Mouse (Mus musculus): Measurements from ENCODE around the gene Ankrd22. TPM values are rescaled to one million over a fixed set of nuclear protein-coding genes. Genes with fewer than 3 reads are reported as not detected.

Ankrd22 gene
- polyA plus RNA-seq, 1 experiment from 2014 or later = not detected

Other genes starting within 250 kb of the Ankrd22 start
- gene Lipf, start 204.9 kb downstream of the Ankrd22 start, polyA plus RNA-seq (2015; fragmentation: Nextera tagmentation; extraction: Ambion mirVana) = not detected in 2 replicates
- gene Lipk, start 157.8 kb downstream of the Ankrd22 start, polyA plus RNA-seq (2015; fragmentation: Nextera tagmentation; extraction: Ambion mirVana) = not detected in 2 replicates
- gene Lipn, start 98.7 kb downstream of the Ankrd22 start, polyA plus RNA-seq (2015; fragmentation: Nextera tagmentation; extraction: Ambion mirVana) = not detected in 2 replicates
- not detected in 2 replicates for gene Lipm, start 65.1 kb downstream of the Ankrd22 start, polyA plus RNA-seq (2015; fragmentation: Nextera tagmentation; extraction: Ambion mirVana)
- 2.9 and 3.8 TPM in 2 replicates for gene Stambpl1, start 26.2 kb upstream of the Ankrd22 start, polyA plus RNA-seq (2015; fragmentation: Nextera tagmentation; extraction: Ambion mirVana)
- gene Acta2, start 89.5 kb upstream of the Ankrd22 start, polyA plus RNA-seq (2015; fragmentation: Nextera tagmentation; extraction: Ambion mirVana) = 4.4 and 6.2 TPM in 2 replicates
- 0.19 and 0.40 TPM in 2 replicates for gene Fas, start 124.6 kb upstream of the Ankrd22 start, polyA plus RNA-seq (2015; fragmentation: Nextera tagmentation; extraction: Ambion mirVana)